Mouse (Mus musculus): ENCODE data around the gene Gm28038. TPM values are rescaled to one million over a fixed set of nuclear protein-coding genes. Genes with fewer than 3 reads are reported as not detected.

Gene Gm28038
- polyA plus RNA-seq, 1 experiment from 2014 or later = not detected

DNA sequence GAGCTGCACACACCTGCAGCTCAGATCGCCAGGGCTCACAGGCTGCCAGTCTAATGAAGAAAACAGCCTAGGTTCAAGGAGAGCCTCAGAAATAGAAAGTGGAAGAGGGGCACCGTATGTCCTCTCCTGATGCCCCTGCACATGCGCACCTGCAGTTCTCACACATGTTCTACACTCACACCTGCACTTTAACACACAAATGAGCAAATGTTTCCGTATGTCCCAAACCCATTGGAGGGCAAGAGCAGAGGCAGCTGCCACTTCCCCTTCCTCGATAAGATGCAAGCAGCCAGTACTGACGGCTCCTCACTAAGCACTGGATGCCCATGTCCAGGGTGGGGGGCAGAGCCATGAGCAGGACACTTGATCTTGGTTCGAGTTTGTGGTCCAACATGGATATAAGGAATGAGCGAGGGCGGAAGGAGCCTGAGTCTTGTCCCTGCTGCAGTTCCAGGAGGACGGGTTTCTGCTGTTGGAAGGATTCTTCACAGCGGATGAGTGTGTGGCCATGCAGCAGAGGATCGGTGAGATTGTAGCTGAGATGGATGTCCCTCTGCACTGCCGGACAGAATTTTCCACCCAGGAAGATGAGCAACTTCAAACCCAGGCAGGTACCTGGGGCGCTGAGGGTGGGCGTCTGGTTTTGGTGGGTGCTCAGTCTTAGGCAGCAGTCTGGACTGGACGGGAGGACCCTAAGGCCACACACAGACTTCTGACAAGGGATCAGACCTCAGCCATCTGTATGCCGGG lies 11.4 kb upstream of the Gm28038 start:
- H3K9me3 ChIP-seq (replicated peaks; ENCODE audit: control insufficient read depth, low read length) = no peaks in the 10 kb centered on the region
- ATAC-seq (ENCODE audit: insufficient read depth, low FRiP score) = no peak
- H3K27me3 ChIP-seq (ENCODE audit: control insufficient read depth, insufficient read depth, low read length) = no peaks in the 10 kb centered on the region
- peak overlapping the region; percentile 52 for H3K9ac ChIP-seq (ENCODE audit: low read length)
- no peak overlapping the region for H3K4me3 ChIP-seq (replicated peaks; ENCODE audit: low read length)
- no peak overlapping the region for H3K4me2 ChIP-seq (ENCODE audit: low read depth, low read length)
- peak overlapping the region; percentile 71 for H3K27ac ChIP-seq (ENCODE audit: low read length)
- H3K4me1 ChIP-seq (ENCODE audit: control insufficient read depth, insufficient read depth, low read length) = peaks cover 37% of the 10 kb centered on the region
- no peaks in the 10 kb centered on the region for H3K36me3 ChIP-seq (ENCODE audit: control insufficient read depth, insufficient read depth, low read length)
- 82% methylated on average over 17 of the region's 17 CpGs for WGBS

DNA sequence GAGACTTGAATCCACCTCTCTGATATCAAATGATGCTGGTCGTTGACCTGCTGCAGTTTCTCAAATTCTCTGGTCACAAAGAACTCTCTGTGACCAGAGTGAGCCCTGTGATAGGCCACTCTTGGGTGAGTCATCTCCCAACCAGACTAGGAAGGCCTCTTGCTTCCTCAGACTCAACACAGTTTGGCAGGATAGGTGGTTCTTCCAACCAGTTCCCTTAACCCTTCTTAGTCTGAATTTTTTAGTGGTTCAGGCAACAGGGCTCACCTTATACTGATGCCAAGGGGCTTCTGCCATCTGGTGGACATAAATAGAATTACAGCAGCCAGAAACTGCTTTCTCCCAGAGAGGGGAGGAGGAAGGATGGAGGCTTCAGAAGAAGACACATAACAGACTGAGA lies 10.7 kb upstream of the Gm28038 start:
- peak overlapping the region; percentile 71 for H3K27ac ChIP-seq (ENCODE audit: low read length)
- H3K36me3 ChIP-seq (ENCODE audit: control insufficient read depth, insufficient read depth, low read length) = no peaks in the 10 kb centered on the region
- peak overlapping the region; percentile 52 for H3K9ac ChIP-seq (ENCODE audit: low read length)
- no peaks in the 10 kb centered on the region for H3K27me3 ChIP-seq (ENCODE audit: control insufficient read depth, insufficient read depth, low read length)
- no peaks in the 10 kb centered on the region for H3K9me3 ChIP-seq (replicated peaks; ENCODE audit: control insufficient read depth, low read length)
- no peak overlapping the region for H3K4me3 ChIP-seq (replicated peaks; ENCODE audit: low read length)
- ATAC-seq (ENCODE audit: insufficient read depth, low FRiP score) = peak; percentile 85
- H3K4me1 ChIP-seq (ENCODE audit: control insufficient read depth, insufficient read depth, low read length) = peaks cover 30% of the 10 kb centered on the region
- WGBS = 5% methylated on average over 1 of the region's 1 CpGs
- H3K4me2 ChIP-seq (ENCODE audit: low read depth, low read length) = no peak overlapping the region

DNA sequence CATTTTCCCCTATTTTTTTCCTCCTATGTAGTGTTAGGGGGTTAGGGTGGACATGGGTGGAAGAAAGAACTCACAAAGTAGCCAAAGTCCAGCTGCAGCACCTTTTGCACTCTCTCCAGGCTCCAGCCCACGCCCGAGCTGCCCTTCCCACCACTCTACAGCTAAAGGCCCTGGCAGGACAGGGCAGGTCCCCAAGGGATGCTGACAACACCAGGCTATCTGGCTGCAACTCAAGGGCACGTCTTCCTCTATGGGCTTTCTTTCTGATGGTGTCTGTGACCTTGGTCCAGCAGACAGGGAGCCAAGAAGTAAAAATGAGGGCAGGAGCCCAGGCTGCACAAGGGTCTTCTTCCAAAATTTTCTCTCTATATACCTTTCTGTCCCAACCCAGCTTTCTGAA lies 808 bp downstream of the Gm28038 start:
- ATAC-seq (ENCODE audit: insufficient read depth, low FRiP score) = no peak
- WGBS = 65% methylated on average over 3 of the region's 3 CpGs

DNA sequence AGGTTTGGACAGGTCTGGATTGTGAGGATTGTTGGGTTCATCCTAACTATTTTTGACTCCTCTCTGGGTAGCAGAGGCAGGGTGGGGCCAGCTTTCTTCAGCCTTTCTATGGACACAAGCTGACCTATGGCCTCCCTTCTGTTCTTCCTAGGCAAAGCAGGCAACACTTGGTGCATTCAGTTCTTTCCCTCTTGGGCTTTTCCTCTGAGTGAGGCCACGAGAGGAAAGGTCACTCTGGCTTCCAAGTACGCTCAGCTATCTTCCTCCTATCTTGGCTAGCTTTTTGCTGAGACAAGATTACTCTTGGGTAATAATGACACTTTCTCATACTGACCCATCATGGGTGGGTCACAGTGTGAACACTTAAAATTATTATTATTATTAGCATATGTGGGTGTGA lies 2.4 kb downstream of the Gm28038 start:
- H3K36me3 ChIP-seq (ENCODE audit: control insufficient read depth, insufficient read depth, low read length) = no peaks in the 10 kb centered on the region
- ATAC-seq (ENCODE audit: insufficient read depth, low FRiP score) = no peak
- peaks cover 16% of the 10 kb centered on the region for H3K4me1 ChIP-seq (ENCODE audit: control insufficient read depth, insufficient read depth, low read length)
- H3K9ac ChIP-seq (ENCODE audit: low read length) = no peak overlapping the region
- no peaks in the 10 kb centered on the region for H3K9me3 ChIP-seq (replicated peaks; ENCODE audit: control insufficient read depth, low read length)
- H3K27me3 ChIP-seq (ENCODE audit: control insufficient read depth, insufficient read depth, low read length) = no peaks in the 10 kb centered on the region
- H3K4me3 ChIP-seq (replicated peaks; ENCODE audit: low read length) = no peak overlapping the region
- H3K4me2 ChIP-seq (ENCODE audit: low read depth, low read length) = no peak overlapping the region
- WGBS = 83% methylated on average over 2 of the region's 2 CpGs
- no peak overlapping the region for H3K27ac ChIP-seq (ENCODE audit: low read length)

More for the DNA sequence above, 808 bp downstream of the Gm28038 start:
- Histone ChIP-seq H3K9ac (ENCODE audit: low read length) (no peak overlapping the region), H3K36me3 (ENCODE audit: control insufficient read depth, insufficient read depth, low read length) (no peaks in the 10 kb centered on the region), H3K4me1 (ENCODE audit: control insufficient read depth, insufficient read depth, low read length) (peaks cover 8% of the 10 kb centered on the region), H3K27ac (ENCODE audit: low read length) (no peak overlapping the region), H3K9me3 (replicated peaks; ENCODE audit: control insufficient read depth, low read length) (no peaks in the 10 kb centered on the region), H3K4me3 (replicated peaks; ENCODE audit: low read length) (no peak overlapping the region), H3K27me3 (ENCODE audit: control insufficient read depth, insufficient read depth, low read length) (no peaks in the 10 kb centered on the region), H3K4me2 (ENCODE audit: low read depth, low read length) (no peak overlapping the region)

DNA sequence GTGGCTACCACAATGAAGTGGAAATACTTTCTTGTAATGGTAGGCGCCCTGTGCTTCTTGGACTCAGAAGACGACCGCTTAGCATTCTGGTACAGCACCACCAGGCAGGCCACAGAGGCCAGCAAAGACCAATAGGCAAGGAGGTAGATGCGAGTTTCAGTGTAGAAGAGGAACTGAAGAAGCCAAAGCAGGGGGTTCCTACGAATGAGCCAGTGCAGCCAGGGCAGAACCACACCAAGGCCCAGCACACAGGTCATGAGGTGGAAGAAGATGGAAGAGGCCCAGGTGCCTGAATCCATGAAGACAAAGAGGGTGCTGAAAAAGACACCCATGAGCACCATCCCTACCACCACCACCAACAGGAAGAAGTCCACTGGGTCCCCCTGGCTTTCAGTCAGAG lies 4.2 kb downstream of the Gm28038 start:
- Histone ChIP-seq H3K4me3 (replicated peaks; ENCODE audit: low read length) (peak overlapping the region; percentile 98), H3K27ac (ENCODE audit: low read length) (no peak overlapping the region), H3K36me3 (ENCODE audit: control insufficient read depth, insufficient read depth, low read length) (no peaks in the 10 kb centered on the region), H3K4me1 (ENCODE audit: control insufficient read depth, insufficient read depth, low read length) (peaks cover 16% of the 10 kb centered on the region), H3K9ac (ENCODE audit: low read length) (peak overlapping the region; percentile 94), H3K4me2 (ENCODE audit: low read depth, low read length) (peak overlapping the region; percentile 97), H3K9me3 (replicated peaks; ENCODE audit: control insufficient read depth, low read length) (no peaks in the 10 kb centered on the region), H3K27me3 (ENCODE audit: control insufficient read depth, insufficient read depth, low read length) (no peaks in the 10 kb centered on the region)
- ATAC-seq (ENCODE audit: insufficient read depth, low FRiP score) = no peak
- WGBS = 92% methylated on average over 5 of the region's 5 CpGs

DNA sequence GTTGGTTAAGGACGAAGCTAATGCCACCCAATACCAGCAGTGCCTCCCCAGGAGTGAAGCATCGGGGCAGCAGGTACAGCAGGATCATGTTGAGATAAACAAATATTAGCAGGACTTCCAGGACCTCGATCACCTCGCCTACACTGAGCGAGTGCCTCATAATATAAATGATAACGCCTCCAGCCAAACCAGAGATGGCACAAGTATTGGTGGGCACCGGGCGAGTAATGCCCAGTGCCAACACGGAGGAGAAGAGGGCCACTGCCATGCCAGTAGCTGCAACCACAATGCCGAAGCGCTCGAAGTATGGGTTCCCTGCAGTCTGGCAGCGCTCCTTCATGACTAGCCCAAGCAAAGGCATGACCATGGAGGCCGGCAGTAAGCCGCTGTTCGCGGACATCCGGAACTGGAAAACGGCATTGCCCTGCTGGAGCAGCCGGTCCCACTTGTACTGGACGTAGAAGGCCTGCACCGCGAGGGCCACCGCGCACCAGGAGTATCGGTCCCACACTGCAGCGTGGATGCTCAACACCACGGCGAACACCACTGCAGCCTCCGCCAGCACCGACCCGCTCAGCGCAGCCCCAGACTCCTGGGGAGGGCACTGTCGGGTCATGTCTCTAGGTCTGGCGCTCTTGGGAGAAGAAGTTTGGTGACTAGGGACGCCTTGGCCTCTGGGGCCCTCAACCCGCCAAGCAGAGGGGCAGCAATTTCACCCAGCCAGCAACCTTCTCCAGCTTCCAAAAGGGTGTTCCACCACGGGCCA lies 4.8 kb downstream of the Gm28038 start:
- Histone ChIP-seq H3K4me1 (ENCODE audit: control insufficient read depth, insufficient read depth, low read length) (peaks cover 16% of the 10 kb centered on the region), H3K36me3 (ENCODE audit: control insufficient read depth, insufficient read depth, low read length) (no peaks in the 10 kb centered on the region), H3K27me3 (ENCODE audit: control insufficient read depth, insufficient read depth, low read length) (no peaks in the 10 kb centered on the region), H3K4me3 (replicated peaks; ENCODE audit: low read length) (peak overlapping the region; percentile 98), H3K9ac (ENCODE audit: low read length) (peak overlapping the region; percentile 94), H3K4me2 (ENCODE audit: low read depth, low read length) (peak overlapping the region; percentile 97), H3K27ac (ENCODE audit: low read length) (no peak overlapping the region; the same call in 1 of the 2 replicates), H3K9me3 (replicated peaks; ENCODE audit: control insufficient read depth, low read length) (no peaks in the 10 kb centered on the region)
- 10% methylated on average over 38 of the region's 38 CpGs for WGBS
- ATAC-seq (ENCODE audit: insufficient read depth, low FRiP score) = peak; percentile 51

DNA sequence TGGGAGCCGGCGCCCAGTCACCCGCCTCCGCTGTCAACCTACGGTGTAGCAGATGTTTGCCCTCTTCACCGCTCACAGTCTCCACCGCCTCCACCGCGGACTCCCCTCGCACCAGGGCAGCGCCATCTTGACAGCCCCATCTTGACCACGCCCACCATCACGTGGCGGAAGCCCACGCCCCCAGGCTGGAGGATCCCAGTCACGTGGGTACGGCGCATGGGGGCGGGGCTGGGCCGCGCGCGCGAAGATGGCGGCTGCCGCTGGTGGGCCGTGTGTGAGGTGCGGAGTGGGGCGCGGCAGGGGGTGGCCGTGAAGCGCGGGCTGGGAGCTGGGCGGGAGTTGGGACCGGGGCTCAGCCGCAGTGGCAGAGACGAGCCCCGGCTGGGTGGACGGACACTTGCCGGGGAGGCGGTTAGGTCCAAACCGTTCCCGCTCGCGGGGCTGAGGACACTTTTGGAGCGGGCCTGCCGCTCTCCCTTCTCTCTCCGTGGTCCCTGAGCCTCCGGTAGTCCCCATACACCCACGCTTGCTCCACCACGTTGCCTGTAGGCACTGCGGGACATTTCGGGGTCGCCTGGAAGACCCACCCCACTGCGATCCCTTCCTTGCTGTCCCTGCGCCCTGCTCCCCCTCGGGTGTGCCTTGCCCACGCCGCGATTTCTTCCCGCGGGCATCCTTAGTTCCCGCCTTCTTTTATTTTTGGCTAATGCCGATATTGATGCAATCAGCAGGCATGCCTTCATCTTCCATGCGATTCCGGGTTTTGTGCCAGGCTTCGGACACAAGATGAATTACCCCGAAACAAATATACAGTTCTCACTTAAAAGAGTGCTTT lies 5.6 kb downstream of the Gm28038 start, which contains the start of the genes Dolk and Nup188:
TSS of gene Dolk (minus strand) at position 143 of the 835 bp plus-strand sequence.
TSS of gene Nup188 (plus strand) at position 206 of the 835 bp plus-strand sequence.
- peak within 1 kb of the TSS; percentile 78 for H3K27ac ChIP-seq (ENCODE audit: low read length)
- no peaks in the 10 kb centered on the region for H3K27me3 ChIP-seq (ENCODE audit: control insufficient read depth, insufficient read depth, low read length)
- H3K4me2 ChIP-seq (ENCODE audit: low read depth, low read length) = peak within 1 kb of the TSS; percentile 97
- WGBS = under 1% methylated on average over 62 of the region's 68 CpGs
- no peaks in the 10 kb centered on the region for H3K9me3 ChIP-seq (replicated peaks; ENCODE audit: control insufficient read depth, low read length)
- peaks cover 16% of the 10 kb centered on the region for H3K4me1 ChIP-seq (ENCODE audit: control insufficient read depth, insufficient read depth, low read length)
- peak; percentile 97 for ATAC-seq (ENCODE audit: insufficient read depth, low FRiP score)
- peak within 1 kb of the TSS; percentile 94 for H3K9ac ChIP-seq (ENCODE audit: low read length)
- no peaks in the 10 kb centered on the region for H3K36me3 ChIP-seq (ENCODE audit: control insufficient read depth, insufficient read depth, low read length)
- peak within 1 kb of the TSS; percentile 98 for H3K4me3 ChIP-seq (replicated peaks; ENCODE audit: low read length)

DNA sequence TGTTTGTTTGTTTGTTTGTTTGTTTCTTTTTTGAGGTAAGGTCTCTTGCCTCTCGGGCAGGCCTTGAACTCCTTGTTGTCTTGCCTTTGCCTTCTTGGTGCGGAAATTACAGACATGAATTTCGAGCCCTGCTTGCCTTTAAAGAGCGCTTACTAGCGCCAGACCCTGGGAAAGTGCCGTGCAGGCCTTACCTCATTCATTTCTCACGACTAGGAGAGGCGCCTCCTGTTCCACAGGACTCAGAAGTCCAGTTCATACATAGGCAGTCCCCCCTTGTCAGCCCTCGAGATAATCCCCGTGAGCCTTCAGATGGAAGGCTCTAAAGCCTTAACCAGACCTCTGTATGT lies 6.2 kb downstream of the Gm28038 start:
- no peak for ATAC-seq (ENCODE audit: insufficient read depth, low FRiP score)
- peak overlapping the region; percentile 94 for H3K9ac ChIP-seq (ENCODE audit: low read length)
- peak overlapping the region; percentile 83 for H3K4me2 ChIP-seq (ENCODE audit: low read depth, low read length)
- peak overlapping the region; percentile 78 for H3K27ac ChIP-seq (ENCODE audit: low read length)
- under 1% methylated on average over 10 of the region's 10 CpGs for WGBS
- peaks cover 16% of the 10 kb centered on the region for H3K4me1 ChIP-seq (ENCODE audit: control insufficient read depth, insufficient read depth, low read length)
- H3K27me3 ChIP-seq (ENCODE audit: control insufficient read depth, insufficient read depth, low read length) = no peaks in the 10 kb centered on the region
- H3K36me3 ChIP-seq (ENCODE audit: control insufficient read depth, insufficient read depth, low read length) = no peaks in the 10 kb centered on the region
- no peaks in the 10 kb centered on the region for H3K9me3 ChIP-seq (replicated peaks; ENCODE audit: control insufficient read depth, low read length)
- H3K4me3 ChIP-seq (replicated peaks; ENCODE audit: low read length) = peak overlapping the region; percentile 98
